Mouse (Mus musculus): ENCODE results near the gene Mcrip2. TPM values are rescaled to one million over a fixed set of nuclear protein-coding genes. Genes with fewer than 3 reads are reported as not detected.
A peak's percentile ranks its signal among the peaks of the same experiment; 100 is the strongest.

Gene Mcrip2
- 44.1 and 61.2 TPM in 2 replicates for polyA plus RNA-seq (2014; fragmentation: Nextera tagmentation; extraction: Ambion mirVana)

DNA sequence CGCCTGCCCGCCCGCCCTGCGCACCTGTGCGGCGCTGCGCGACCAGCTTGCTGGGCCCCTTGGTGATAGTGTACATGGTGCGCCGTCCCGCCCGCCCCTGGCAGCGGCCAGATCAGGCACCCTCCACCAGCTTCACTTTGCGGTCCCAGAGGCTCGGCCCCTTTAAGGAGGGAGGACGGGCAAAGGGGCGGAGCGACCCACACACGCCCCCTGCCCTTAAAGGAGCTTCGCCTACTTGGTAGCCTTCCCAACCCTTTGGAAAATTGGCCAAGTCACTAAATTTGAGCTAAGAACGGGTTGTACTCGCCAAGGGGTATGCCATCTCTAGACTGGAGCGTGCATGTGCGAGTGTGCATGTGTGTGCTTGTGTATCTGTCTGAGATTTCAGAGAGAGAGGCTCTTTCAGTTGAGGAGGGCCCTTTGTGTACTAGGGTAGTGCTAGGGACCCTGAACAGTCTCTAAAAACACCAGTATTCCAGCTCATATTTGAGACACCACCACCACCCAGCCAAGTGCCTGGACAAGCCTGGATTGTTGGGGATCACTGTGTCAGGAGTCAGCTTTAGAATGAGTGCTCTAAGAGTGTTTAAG lies at the start of gene Mcrip2:
Mcrip2 (minus strand) TSS at position 164 of the 591 bp plus-strand sequence.
- WGBS = under 1% methylated on average over 15 of the region's 24 CpGs
- Histone ChIP-seq H3K4me1 (replicated peaks; ENCODE audit: control insufficient read depth, insufficient read depth, low read length) (peaks cover 7% of the 10 kb centered on the region; the same call in 1 of the 2 replicates), H3K4me2 (ENCODE audit: low read length) (peak within 1 kb of the TSS; percentile 70), H3K36me3 (ENCODE audit: control insufficient read depth, insufficient read depth, low read length) (no peaks in the 10 kb centered on the region), H3K9me3 (ENCODE audit: control insufficient read depth, low read length) (no peaks in the 10 kb centered on the region), H3K27ac (ENCODE audit: low read depth) (no peak within 1 kb of the TSS), H3K4me3 (ENCODE audit: low read depth, low read length) (peak within 1 kb of the TSS; percentile 72), H3K9ac (ENCODE audit: low read length) (peak within 1 kb of the TSS; percentile 34), H3K27me3 (replicated peaks; ENCODE audit: control insufficient read depth, insufficient read depth, low read length) (no peaks in the 10 kb centered on the region)
- ATAC-seq (replicated peaks; ENCODE audit: low FRiP score, low TSS enrichment, low read depth) (peak; percentile 82), DNase-seq (ENCODE audit: low spot score) (peak; percentile 85)

DNA sequence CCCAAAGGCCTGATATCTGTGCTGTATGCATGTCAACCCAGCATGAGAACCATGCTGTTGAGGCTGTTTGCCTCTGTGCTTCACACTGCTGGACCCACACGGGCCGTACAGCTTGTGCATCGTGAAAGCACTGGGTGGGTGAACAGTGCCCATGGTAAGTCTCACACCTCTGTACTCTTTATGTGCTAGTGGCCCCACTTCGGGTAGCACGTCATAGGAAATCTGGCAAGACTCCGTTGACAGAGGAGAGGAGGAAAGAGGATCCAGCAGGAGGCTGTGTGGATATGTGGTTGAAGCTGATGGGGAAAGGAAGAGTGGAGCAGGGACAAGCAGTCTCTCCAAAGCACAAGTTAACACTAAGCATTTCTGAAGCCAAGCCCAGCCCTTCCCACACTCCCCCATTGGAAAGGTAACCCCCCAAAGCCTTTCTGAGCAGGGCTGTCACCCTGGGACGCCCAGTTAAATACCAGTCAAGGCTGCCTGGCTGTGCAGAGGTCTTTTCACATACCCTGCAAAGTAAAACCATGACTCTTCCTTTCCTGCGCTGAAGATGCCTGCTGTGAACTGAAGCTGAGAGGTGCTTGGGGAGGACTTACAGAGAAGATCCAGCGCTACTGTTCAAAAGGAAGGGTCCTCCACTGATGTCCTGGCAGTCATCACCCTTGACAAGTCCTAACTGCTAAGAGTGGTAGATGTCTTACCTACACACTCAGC lies 49.6 kb upstream of the Mcrip2 start:
- DNase-seq (ENCODE audit: low spot score) (no peak), ATAC-seq (replicated peaks; ENCODE audit: low FRiP score, low TSS enrichment, low read depth) (no peak)
- Histone ChIP-seq H3K36me3 (ENCODE audit: control insufficient read depth, insufficient read depth, low read length) (peaks cover 10% of the 10 kb centered on the region; the same call in 1 of the 2 replicates), H3K9ac (ENCODE audit: low read length) (peak overlapping the region; percentile 77), H3K4me3 (ENCODE audit: low read depth, low read length) (peak overlapping the region; percentile 84), H3K27me3 (replicated peaks; ENCODE audit: control insufficient read depth, insufficient read depth, low read length) (no peaks in the 10 kb centered on the region), H3K4me2 (ENCODE audit: low read length) (peak overlapping the region; percentile 79), H3K9me3 (ENCODE audit: control insufficient read depth, low read length) (no peaks in the 10 kb centered on the region), H3K4me1 (replicated peaks; ENCODE audit: control insufficient read depth, insufficient read depth, low read length) (peaks cover 19% of the 10 kb centered on the region), H3K27ac (ENCODE audit: low read depth) (no peak overlapping the region)
- 77% methylated on average over 9 of the region's 9 CpGs for WGBS

DNA sequence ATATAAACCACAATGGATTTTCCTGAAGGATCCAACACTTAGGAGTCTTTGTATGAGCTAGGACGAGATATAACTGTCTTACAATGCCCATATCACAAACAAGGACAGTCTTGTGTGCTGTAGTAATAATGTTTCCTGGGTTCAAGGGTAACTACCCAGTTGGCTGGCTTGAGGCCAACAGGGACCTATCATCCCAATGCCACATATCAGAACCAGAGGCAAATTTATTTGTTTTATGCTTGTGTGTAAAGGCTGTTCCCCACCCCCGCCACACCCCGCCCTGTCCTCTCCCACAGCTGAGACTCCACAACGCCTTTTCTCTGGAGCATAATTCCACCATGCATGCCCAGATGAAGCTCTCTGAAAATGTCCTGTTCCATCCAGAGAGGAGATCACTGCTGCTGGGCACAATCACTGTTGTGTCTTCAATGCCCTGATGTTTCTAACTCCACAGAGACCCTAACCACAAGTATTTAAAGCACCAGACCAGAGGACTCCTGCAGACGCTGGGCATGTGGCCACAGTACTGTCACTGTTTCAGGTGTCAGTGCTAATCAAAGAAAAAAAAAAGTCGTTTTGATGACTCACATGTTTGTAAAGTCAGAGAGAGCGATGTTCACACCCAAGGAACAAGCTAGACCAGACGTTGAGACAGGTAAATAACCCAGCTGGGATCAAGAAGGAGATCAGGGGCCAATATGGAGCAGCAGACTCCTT lies 48.5 kb upstream of the Mcrip2 start:
- no peak overlapping the region for H3K9ac ChIP-seq (ENCODE audit: low read length)
- no peaks in the 10 kb centered on the region for H3K9me3 ChIP-seq (ENCODE audit: control insufficient read depth, low read length)
- ATAC-seq (replicated peaks; ENCODE audit: low FRiP score, low TSS enrichment, low read depth) = no peak
- no peak overlapping the region for H3K27ac ChIP-seq (ENCODE audit: low read depth)
- peaks cover 19% of the 10 kb centered on the region for H3K4me1 ChIP-seq (replicated peaks; ENCODE audit: control insufficient read depth, insufficient read depth, low read length)
- no peaks in the 10 kb centered on the region for H3K27me3 ChIP-seq (replicated peaks; ENCODE audit: control insufficient read depth, insufficient read depth, low read length)
- 77% methylated on average over 8 of the region's 8 CpGs for WGBS
- H3K4me2 ChIP-seq (ENCODE audit: low read length) = no peak overlapping the region
- H3K36me3 ChIP-seq (ENCODE audit: control insufficient read depth, insufficient read depth, low read length) = peaks cover 12% of the 10 kb centered on the region; the same call in 1 of the 2 replicates
- DNase-seq (ENCODE audit: low spot score) = no peak
- no peak overlapping the region for H3K4me3 ChIP-seq (ENCODE audit: low read depth, low read length)

DNA sequence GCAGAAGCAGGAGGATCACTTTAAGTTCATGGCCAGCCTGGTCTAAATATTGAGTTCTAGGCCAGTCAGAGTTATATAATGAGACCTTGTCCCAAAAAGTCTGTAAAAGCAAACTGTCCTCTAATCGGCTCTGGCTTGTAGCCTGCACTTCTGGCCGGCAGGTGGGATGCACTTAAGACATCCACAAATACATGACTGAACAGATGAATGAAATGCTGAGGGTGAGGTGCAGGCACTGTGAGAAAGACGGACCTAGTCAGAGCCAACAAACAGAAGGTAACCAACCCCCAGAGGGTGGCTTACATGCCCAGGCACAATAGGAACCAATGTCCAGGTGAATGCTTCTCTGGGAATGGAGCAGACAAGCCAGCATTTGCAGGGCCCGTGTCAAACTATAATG lies 45.7 kb upstream of the Mcrip2 start:
- no peak overlapping the region for H3K4me3 ChIP-seq (ENCODE audit: low read depth, low read length)
- no peak overlapping the region for H3K4me2 ChIP-seq (ENCODE audit: low read length)
- no peaks in the 10 kb centered on the region for H3K9me3 ChIP-seq (ENCODE audit: control insufficient read depth, low read length)
- H3K27ac ChIP-seq (ENCODE audit: low read depth) = no peak overlapping the region
- WGBS = 74% methylated on average over 4 of the region's 4 CpGs
- peaks cover 14% of the 10 kb centered on the region; the same call in 1 of the 2 replicates for H3K36me3 ChIP-seq (ENCODE audit: control insufficient read depth, insufficient read depth, low read length)
- DNase-seq (ENCODE audit: low spot score) (no peak), ATAC-seq (replicated peaks; ENCODE audit: low FRiP score, low TSS enrichment, low read depth) (no peak)
- peaks cover 14% of the 10 kb centered on the region for H3K4me1 ChIP-seq (replicated peaks; ENCODE audit: control insufficient read depth, insufficient read depth, low read length)
- no peaks in the 10 kb centered on the region for H3K27me3 ChIP-seq (replicated peaks; ENCODE audit: control insufficient read depth, insufficient read depth, low read length)
- no peak overlapping the region for H3K9ac ChIP-seq (ENCODE audit: low read length)

DNA sequence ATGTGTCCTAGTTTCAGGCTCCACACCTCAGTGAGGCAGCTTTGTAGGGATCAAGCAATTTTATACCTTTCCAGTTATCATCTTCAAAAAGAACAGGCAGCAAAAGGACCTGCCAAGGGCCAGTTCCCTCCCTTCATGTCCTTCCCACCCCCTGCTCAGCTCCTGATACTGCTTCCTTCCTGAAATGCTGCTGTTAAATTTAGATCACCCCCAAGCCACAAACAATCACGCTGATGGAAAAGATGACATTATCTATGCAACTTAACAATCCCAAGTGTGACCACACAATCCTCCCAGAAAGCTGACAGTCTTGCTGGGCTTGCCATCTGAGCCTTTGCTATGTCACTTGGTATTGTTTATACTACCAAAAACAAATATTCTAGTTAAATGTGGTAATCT lies 45.3 kb upstream of the Mcrip2 start:
- no peaks in the 10 kb centered on the region for H3K9me3 ChIP-seq (ENCODE audit: control insufficient read depth, low read length)
- no peak overlapping the region for H3K4me2 ChIP-seq (ENCODE audit: low read length)
- ATAC-seq (replicated peaks; ENCODE audit: low FRiP score, low TSS enrichment, low read depth) = no peak
- H3K27ac ChIP-seq (ENCODE audit: low read depth) = no peak overlapping the region
- no peak for DNase-seq (ENCODE audit: low spot score)
- H3K36me3 ChIP-seq (ENCODE audit: control insufficient read depth, insufficient read depth, low read length) = peaks cover 14% of the 10 kb centered on the region; the same call in 1 of the 2 replicates
- peaks cover 14% of the 10 kb centered on the region for H3K4me1 ChIP-seq (replicated peaks; ENCODE audit: control insufficient read depth, insufficient read depth, low read length)
- WGBS = 88% methylated on average over 1 of the region's 1 CpGs
- H3K4me3 ChIP-seq (ENCODE audit: low read depth, low read length) = no peak overlapping the region
- H3K27me3 ChIP-seq (replicated peaks; ENCODE audit: control insufficient read depth, insufficient read depth, low read length) = no peaks in the 10 kb centered on the region
- no peak overlapping the region for H3K9ac ChIP-seq (ENCODE audit: low read length)

DNA sequence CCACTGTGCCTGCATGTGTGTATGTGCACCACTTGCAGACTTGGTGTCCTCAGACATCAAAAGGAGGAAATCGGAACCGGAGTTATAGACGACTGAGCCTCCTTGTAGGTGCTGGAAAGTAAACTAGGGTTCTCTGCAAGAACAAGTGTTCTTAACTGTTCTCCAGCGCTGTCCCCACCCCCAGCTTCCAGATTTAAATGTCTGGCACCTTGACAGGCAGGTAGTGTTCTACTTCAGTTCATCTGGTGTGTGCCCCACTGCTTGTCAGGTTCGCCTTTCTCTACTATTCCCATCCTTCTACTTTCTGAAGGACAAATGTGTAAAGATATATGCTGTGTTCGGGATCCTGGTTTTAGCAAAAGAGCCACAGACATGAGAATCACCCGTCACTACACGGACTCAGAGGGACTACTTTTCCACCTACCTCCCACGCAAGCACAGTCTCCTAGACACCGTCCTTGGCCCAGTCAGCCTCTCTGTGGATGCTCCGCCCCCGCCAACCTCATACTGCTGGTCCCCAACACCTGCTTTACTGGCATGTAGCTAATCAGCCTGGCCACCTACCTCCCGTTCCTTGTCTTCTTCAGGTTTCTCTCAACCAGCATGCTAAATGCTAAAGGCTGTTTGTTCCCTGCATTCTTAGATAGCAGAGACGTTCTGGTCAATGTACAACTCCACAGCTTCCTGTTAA lies 44.8 kb upstream of the Mcrip2 start:
- Histone ChIP-seq H3K4me3 (ENCODE audit: low read depth, low read length) (no peak overlapping the region), H3K36me3 (ENCODE audit: control insufficient read depth, insufficient read depth, low read length) (peaks cover 14% of the 10 kb centered on the region; the same call in 1 of the 2 replicates), H3K4me2 (ENCODE audit: low read length) (no peak overlapping the region), H3K4me1 (replicated peaks; ENCODE audit: control insufficient read depth, insufficient read depth, low read length) (peaks cover 10% of the 10 kb centered on the region), H3K9ac (ENCODE audit: low read length) (no peak overlapping the region), H3K27me3 (replicated peaks; ENCODE audit: control insufficient read depth, insufficient read depth, low read length) (no peaks in the 10 kb centered on the region), H3K27ac (ENCODE audit: low read depth) (no peak overlapping the region), H3K9me3 (ENCODE audit: control insufficient read depth, low read length) (no peaks in the 10 kb centered on the region)
- no peak for ATAC-seq (replicated peaks; ENCODE audit: low FRiP score, low TSS enrichment, low read depth)
- no peak for DNase-seq (ENCODE audit: low spot score)
- 82% methylated on average over 14 of the region's 14 CpGs for WGBS

DNA sequence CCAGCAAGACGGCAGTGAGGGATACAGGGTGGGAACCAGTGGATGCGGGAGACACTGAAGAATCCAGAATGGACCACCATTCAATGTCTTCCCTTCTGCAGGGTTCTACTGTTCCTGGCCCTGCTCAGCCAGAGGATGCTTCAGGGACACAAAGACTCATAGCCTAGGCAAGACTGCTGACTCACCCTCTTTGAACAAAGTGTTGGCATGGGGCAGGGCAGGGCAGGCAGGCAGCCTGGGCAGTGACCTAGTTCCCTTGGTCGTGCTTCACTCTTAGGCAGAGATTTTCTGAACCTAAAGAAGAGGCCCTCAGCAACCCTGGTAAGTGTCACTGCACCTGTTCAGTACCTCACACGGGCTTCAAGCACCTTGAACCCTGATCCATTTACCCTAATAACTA lies 43.3 kb upstream of the Mcrip2 start:
- Histone ChIP-seq H3K9ac (ENCODE audit: low read length) (no peak overlapping the region), H3K27me3 (replicated peaks; ENCODE audit: control insufficient read depth, insufficient read depth, low read length) (no peaks in the 10 kb centered on the region), H3K4me1 (replicated peaks; ENCODE audit: control insufficient read depth, insufficient read depth, low read length) (no peaks in the 10 kb centered on the region), H3K36me3 (ENCODE audit: control insufficient read depth, insufficient read depth, low read length) (0 out of 2 replicates have a peak, but pooled peaks cover 8% of the 10 kb centered on the region), H3K4me3 (ENCODE audit: low read depth, low read length) (no peak overlapping the region), H3K9me3 (ENCODE audit: control insufficient read depth, low read length) (no peaks in the 10 kb centered on the region), H3K27ac (ENCODE audit: low read depth) (no peak overlapping the region), H3K4me2 (ENCODE audit: low read length) (no peak overlapping the region)
- no peak for ATAC-seq (replicated peaks; ENCODE audit: low FRiP score, low TSS enrichment, low read depth)
- DNase-seq (ENCODE audit: low spot score) = no peak
- 93% methylated on average over 4 of the region's 4 CpGs for WGBS

DNA sequence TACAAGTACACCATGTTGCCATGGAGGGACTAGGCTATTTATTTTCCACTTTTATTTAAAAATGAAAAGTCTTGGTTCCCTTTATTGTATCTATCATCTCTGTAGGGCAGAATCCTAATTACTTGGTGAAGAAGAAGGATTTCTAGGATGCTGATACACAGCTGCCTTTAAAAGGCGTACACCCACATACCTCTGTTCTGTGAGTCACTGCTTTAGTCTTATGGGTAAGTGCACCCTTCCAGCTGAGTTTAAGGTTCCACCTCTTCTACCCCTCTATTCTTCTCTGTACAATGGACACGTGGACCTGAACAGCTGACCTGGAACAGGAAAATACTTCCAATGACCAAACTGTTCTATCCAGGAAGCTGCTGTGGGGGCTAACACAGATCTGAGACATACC lies 39.1 kb upstream of the Mcrip2 start:
- no peaks in the 10 kb centered on the region for H3K9me3 ChIP-seq (ENCODE audit: control insufficient read depth, low read length)
- H3K4me3 ChIP-seq (ENCODE audit: low read depth, low read length) = no peak overlapping the region
- no peak for DNase-seq (ENCODE audit: low spot score)
- H3K27ac ChIP-seq (ENCODE audit: low read depth) = no peak overlapping the region
- H3K4me2 ChIP-seq (ENCODE audit: low read length) = no peak overlapping the region
- ATAC-seq (replicated peaks; ENCODE audit: low FRiP score, low TSS enrichment, low read depth) = no peak
- 85% methylated on average over 2 of the region's 2 CpGs for WGBS
- no peaks in the 10 kb centered on the region for H3K4me1 ChIP-seq (replicated peaks; ENCODE audit: control insufficient read depth, insufficient read depth, low read length)
- 0 out of 2 replicates have a peak, but pooled peaks cover 4% of the 10 kb centered on the region for H3K36me3 ChIP-seq (ENCODE audit: control insufficient read depth, insufficient read depth, low read length)
- H3K27me3 ChIP-seq (replicated peaks; ENCODE audit: control insufficient read depth, insufficient read depth, low read length) = no peaks in the 10 kb centered on the region
- no peak overlapping the region for H3K9ac ChIP-seq (ENCODE audit: low read length)

All from intestine, embryonic 14.5 days (tissue).